Mouse (Mus musculus) midbrain, postnatal 0 days (tissue): ENCODE data around the gene Cnksr3. TPM values are rescaled to one million over a fixed set of nuclear protein-coding genes. Genes with fewer than 3 reads are reported as not detected.
A peak's percentile ranks its signal among the peaks of the same experiment; 100 is the strongest.

ENCODE experiments used
- ATAC-seq: fragments of 200-750 bp; cut with Nextera tagmentation; 2 replicates; pipeline ENCODE4 v1.8.0; 2017; ENCODE audit warnings: moderate number of reproducible peaks, mild to moderate bottlenecking, moderate TSS enrichment, moderate library complexity; ENCODE audit not compliant: low FRiP score
- DNase-seq: peaks from one replicate; pipeline ENCODE4 v3.0.0-alpha.2; 2015; ENCODE audit warnings: low spot score
- H3K27ac ChIP-seq: fragments of 300-500 bp; sonication (generic); 2 replicates; pipeline ENCODE4 v1.5.1; 2014; ENCODE audit warnings: low read depth, mild to moderate bottlenecking, low read length, mixed read lengths
- H3K27me3 ChIP-seq: fragments of 300-500 bp; sonication (generic); 2 replicates; pipeline ENCODE4 v1.6.1; 2014; ENCODE audit warnings: low read length, control low read depth, mixed read lengths; ENCODE audit not compliant: insufficient read depth
- H3K36me3 ChIP-seq: fragments of 300-500 bp; sonication (generic); 2 replicates; pipeline ENCODE4 v1.6.1; 2014; ENCODE audit warnings: low read length, control low read depth, mixed read lengths; ENCODE audit not compliant: insufficient read depth
- H3K4me1 ChIP-seq: fragments of 300-500 bp; sonication (generic); 2 replicates; pipeline ENCODE4 v1.6.1; 2014; ENCODE audit warnings: mild to moderate bottlenecking, control low read depth, antibody characterized with exemption, low read length, mixed read lengths; ENCODE audit not compliant: insufficient read depth
- H3K4me2 ChIP-seq: fragments of 300-500 bp; sonication (generic); 2 replicates; pipeline ENCODE4 v1.6.1; 2014; ENCODE audit warnings: low read depth, mild to moderate bottlenecking, low read length, mixed read lengths; ENCODE audit not compliant: poor library complexity, severe bottlenecking
- H3K4me3 ChIP-seq: fragments of 300-500 bp; sonication (generic); 2 replicates; pipeline ENCODE4 v1.5.1; 2014; ENCODE audit warnings: low read depth, mild to moderate bottlenecking, low read length, moderate library complexity
- H3K9ac ChIP-seq: fragments of 300-500 bp; sonication (generic); replicated peaks from 2 replicates; pipeline ENCODE4 v1.6.1; 2014; ENCODE audit warnings: mild to moderate bottlenecking, low read length, moderate library complexity, mixed read lengths; ENCODE audit not compliant: poor library complexity, severe bottlenecking
- H3K9me3 ChIP-seq: fragments of 300-500 bp; sonication (generic); 2 replicates; pipeline ENCODE4 v1.6.1; 2016; ENCODE audit warnings: low read length, control low read depth
- CTCF ChIP-seq: IDR thresholded peaks from 2 replicates; pipeline ENCODE4 v1.5.1; 2016; ENCODE audit warnings: antibody characterized with exemption, mild to moderate bottlenecking
- WGBS: fragments of 180-500 bp; shearing (Covaris S2); extraction: QIAGEN DNeasy Blood & Tissue Kit; methylation state at CpG from one replicate; pipeline ENCODE4 v1.1.7; 2014; 5-methylcytosine and 5-hydroxymethylcytosine counted together
- polyA plus RNA-seq: library from polyadenylated mRNA; unstranded; fragments of >200 nt; fragmentation: Nextera tagmentation; extraction: Ambion mirVana; gene quantifications from 2 replicates; pipeline ENCODE4 v1.2.1, GENCODE M21; 2015
- total RNA-seq: library from RNA; depleted of rRNA; stranded (reverse); fragments of >200 nt; gene quantifications from 2 replicates; pipeline ENCODE4 v1.2.3, GENCODE M21; 2014

Gene Cnksr3
- total and polyA plus RNA-seq, 2 experiments from 2014 or later = 1.8 to 4.1 TPM

DNA sequence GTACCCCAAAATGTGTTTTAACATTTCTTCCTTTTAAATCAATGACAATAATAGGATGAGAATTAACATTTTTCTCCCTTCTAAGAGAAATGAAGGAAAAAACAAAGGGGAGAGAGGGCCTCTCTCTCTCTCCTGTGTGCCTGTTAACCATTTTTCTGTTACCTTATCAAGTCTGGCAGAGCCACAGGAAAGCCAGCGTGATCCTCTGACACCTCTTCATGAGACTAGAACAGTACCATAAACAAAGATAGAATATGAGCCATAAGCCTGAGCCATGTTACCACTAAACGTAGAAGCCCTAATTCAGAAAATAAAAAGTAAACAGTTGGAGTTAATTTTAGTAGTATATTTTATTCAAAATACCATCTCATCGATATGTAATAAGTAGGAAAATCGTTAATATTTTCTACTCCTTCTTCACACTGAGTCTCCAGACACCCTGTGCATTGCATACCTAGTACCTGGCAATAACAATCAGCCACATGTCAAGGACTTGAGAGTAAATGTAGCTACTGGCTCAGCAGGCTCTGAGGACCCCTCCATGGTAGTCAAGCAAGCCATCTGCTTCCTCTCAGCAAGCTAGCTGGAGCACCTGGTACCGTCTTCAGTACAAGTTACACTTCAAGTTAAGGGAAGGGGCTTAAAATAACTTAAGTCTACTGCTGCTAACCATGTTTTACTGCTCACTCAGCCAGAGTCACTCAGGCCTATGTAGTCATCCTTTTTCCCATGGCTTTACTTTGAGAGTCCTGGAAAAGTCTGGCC lies 2.2 kb downstream of the Cnksr3 start:
- no peaks in the 10 kb centered on the region for H3K36me3 ChIP-seq
- no peak for TF ChIP-seq CTCF
- 77% methylated on average over 5 of the region's 5 CpGs for WGBS
- no peak overlapping the region for H3K9ac ChIP-seq
- H3K27ac ChIP-seq = no peak overlapping the region
- peak overlapping the region; percentile 69; the same call in 1 of the 2 replicates for H3K4me3 ChIP-seq
- no peaks in the 10 kb centered on the region for H3K9me3 ChIP-seq
- H3K4me2 ChIP-seq = peak overlapping the region; percentile 99
- peaks cover 3% of the 10 kb centered on the region; the same call in 1 of the 2 replicates for H3K4me1 ChIP-seq
- ATAC-seq = no peak
- peak; percentile 6 for DNase-seq
- H3K27me3 ChIP-seq = peaks cover 8% of the 10 kb centered on the region; the same call in 1 of the 2 replicates

DNA sequence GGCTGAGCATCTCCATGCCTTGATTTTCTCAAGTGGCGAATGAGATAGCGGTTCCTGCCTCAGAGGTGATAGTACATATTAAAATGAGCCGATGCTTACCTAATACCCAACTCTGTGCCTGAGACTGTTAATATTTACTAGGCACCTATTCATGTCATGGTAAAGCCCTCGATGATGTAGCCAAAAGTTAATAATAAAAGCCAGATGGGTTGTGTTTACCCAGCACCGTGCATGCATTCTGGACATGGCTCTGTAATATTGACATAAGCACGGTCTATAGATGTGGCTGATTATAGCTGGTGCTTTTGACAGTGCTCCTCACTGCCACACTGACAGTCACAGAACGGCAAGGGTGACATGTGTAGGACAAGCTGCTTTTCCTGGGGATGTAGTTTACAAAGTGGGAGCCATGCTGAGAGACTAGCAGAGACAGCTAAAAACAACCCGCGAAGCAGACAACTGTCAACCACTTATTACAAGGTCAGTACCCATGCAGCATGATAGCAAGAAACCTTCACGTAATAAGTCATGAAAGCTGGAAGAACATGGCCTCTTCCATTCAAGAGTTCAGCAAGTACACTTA lies 3.1 kb downstream of the Cnksr3 start:
- ATAC-seq = no peak
- no peaks in the 10 kb centered on the region for H3K9me3 ChIP-seq
- H3K36me3 ChIP-seq = no peaks in the 10 kb centered on the region
- H3K4me2 ChIP-seq = no peak overlapping the region
- no peak overlapping the region for H3K9ac ChIP-seq
- no peak for DNase-seq
- H3K27ac ChIP-seq = no peak overlapping the region
- 85% methylated on average over 10 of the region's 10 CpGs for WGBS
- H3K27me3 ChIP-seq = peaks cover 8% of the 10 kb centered on the region; the same call in 1 of the 2 replicates
- H3K4me3 ChIP-seq = no peak overlapping the region
- TF ChIP-seq CTCF = no peak
- H3K4me1 ChIP-seq = peaks cover 3% of the 10 kb centered on the region; the same call in 1 of the 2 replicates

DNA sequence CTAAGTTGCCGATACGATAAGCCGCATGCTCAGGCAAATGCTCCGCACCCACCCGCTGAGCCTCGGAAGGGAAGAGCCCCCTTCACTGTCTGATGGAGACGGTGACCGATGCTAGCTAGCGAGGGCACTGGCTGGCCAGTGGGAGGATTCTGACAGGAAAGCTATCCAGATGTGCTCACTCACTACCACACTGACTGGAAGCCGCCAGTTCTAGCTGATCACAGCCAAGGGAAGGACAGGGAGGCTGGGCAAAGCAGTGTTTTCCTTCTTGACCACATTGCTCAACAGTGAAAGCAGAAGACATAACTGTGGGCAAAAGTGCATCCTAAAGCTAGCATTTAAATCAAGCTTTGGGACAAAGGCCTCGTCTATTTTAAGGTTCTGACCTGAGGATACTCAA lies 4.7 kb downstream of the Cnksr3 start:
- no peak for ATAC-seq
- TF ChIP-seq CTCF = no peak
- H3K9ac ChIP-seq = no peak overlapping the region
- no peaks in the 10 kb centered on the region for H3K36me3 ChIP-seq
- 87% methylated on average over 11 of the region's 11 CpGs for WGBS
- no peaks in the 10 kb centered on the region for H3K9me3 ChIP-seq
- H3K27me3 ChIP-seq = peaks cover 8% of the 10 kb centered on the region; the same call in 1 of the 2 replicates
- no peak overlapping the region for H3K4me3 ChIP-seq
- no peak overlapping the region for H3K27ac ChIP-seq
- H3K4me1 ChIP-seq = no peaks in the 10 kb centered on the region; the same call in 1 of the 2 replicates
- no peak overlapping the region for H3K4me2 ChIP-seq
- DNase-seq = no peak

DNA sequence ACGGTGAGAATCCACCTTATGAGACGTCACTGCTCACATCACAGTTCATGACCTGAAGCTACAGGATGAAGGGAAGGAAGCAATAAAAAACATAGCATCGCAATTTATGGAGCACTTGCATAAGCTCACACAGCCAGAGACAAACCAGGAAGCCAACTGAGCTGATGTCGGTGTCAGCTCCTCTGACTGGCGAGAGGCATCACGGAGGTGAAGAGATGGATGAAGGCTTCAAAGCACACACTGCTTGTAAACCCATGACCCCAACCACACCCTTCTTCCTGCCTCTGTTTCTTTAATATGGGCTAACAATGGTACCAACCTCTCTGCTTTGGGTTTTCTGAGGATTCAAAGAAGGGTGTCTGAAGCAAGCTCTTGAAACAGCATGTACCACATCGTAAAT lies 5.5 kb downstream of the Cnksr3 start:
- Histone ChIP-seq H3K9ac (no peak overlapping the region), H3K36me3 (no peaks in the 10 kb centered on the region), H3K4me3 (no peak overlapping the region), H3K27ac (no peak overlapping the region), H3K4me1 (no peaks in the 10 kb centered on the region; the same call in 1 of the 2 replicates), H3K4me2 (no peak overlapping the region), H3K27me3 (peaks cover 8% of the 10 kb centered on the region; the same call in 1 of the 2 replicates), H3K9me3 (no peaks in the 10 kb centered on the region)
- ATAC-seq = no peak
- no peak for TF ChIP-seq CTCF
- 86% methylated on average over 7 of the region's 7 CpGs for WGBS
- no peak for DNase-seq

DNA sequence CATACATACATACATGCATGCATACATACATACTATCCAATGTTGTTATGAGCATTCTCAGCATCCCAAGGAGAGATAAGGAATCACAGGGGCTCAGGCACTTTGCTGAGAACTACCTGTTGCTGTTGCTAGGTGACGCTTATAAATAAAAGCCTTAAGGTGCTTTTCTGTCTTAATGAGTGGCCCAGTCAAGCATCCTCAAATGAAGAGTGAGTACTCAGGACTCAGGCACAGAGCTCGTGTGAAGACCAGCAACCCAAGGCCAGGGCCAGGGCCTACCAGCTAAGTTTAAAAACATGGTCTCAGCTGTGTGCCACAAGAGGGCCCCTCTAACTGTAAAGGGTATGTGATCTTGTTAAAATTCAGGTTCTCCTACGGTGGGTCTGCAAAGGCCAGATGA lies 6.5 kb downstream of the Cnksr3 start:
- H3K9me3 ChIP-seq = no peaks in the 10 kb centered on the region
- ATAC-seq (no peak), DNase-seq (no peak)
- no peak overlapping the region for H3K4me2 ChIP-seq
- H3K4me1 ChIP-seq = no peaks in the 10 kb centered on the region
- no peaks in the 10 kb centered on the region for H3K27me3 ChIP-seq
- no peak for TF ChIP-seq CTCF
- H3K9ac ChIP-seq = no peak overlapping the region
- no peak overlapping the region for H3K27ac ChIP-seq
- no peak overlapping the region for H3K4me3 ChIP-seq
- WGBS = 85% methylated on average over 3 of the region's 3 CpGs
- no peaks in the 10 kb centered on the region for H3K36me3 ChIP-seq

DNA sequence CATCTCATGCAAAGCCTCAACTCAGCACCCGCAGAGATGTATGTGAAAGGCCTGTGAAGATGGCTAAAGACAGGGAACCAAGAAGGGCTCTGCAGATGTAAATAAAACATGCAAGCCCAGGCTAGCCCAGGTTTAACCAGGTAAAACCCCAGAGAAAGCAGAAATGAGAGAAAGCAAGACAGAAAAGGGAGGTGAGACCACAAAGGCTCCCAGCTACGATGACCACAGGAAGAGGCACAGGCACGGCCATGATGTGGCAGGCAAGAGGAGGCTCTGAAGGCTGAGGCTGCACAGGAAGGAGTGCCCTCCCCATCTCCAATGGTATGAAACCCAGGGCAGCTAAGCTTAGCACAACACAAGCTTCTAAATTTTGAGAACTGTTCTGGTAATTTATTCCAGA lies 7.1 kb downstream of the Cnksr3 start:
- no peaks in the 10 kb centered on the region for H3K4me1 ChIP-seq
- H3K9ac ChIP-seq = no peak overlapping the region
- no peak overlapping the region for H3K4me2 ChIP-seq
- no peaks in the 10 kb centered on the region for H3K36me3 ChIP-seq
- no peaks in the 10 kb centered on the region for H3K27me3 ChIP-seq
- no peak for TF ChIP-seq CTCF
- no peak for ATAC-seq
- no peak for DNase-seq
- no peak overlapping the region for H3K27ac ChIP-seq
- 82% methylated on average over 3 of the region's 3 CpGs for WGBS
- H3K4me3 ChIP-seq = no peak overlapping the region
- H3K9me3 ChIP-seq = no peaks in the 10 kb centered on the region
